Mouse (Mus musculus) heart, postnatal 0 days (tissue): ENCODE measurements at regions not wholly inside any gene's neighbourhood (a gene's known extent, or its start where the extent isn't known, plus 50 kb on each side); places are given as distances from the start of the nearest gene placed in this dataset.

Source experiments
- ATAC-seq: fragments of 200-750 bp; cut with Nextera tagmentation; 2 replicates; pipeline ENCODE4 v1.8.0; 2017; ENCODE audit warnings: low read depth, moderate number of reproducible peaks, moderate library complexity; ENCODE audit not compliant: insufficient read depth
- DNase-seq: peaks from one replicate; pipeline ENCODE4 v3.0.0-alpha.2; 2016; ENCODE audit warnings: low spot score
- H3K27ac ChIP-seq: fragments of 300-500 bp; sonication (generic); 2 replicates; pipeline ENCODE4 v1.5.1; 2014; ENCODE audit warnings: low read depth, mild to moderate bottlenecking
- H3K27me3 ChIP-seq: fragments of 300-500 bp; sonication (generic); 2 replicates; pipeline ENCODE4 v1.6.1; 2014; ENCODE audit warnings: low read length, mixed read lengths; ENCODE audit not compliant: control insufficient read depth, insufficient read depth
- H3K36me3 ChIP-seq: fragments of 300-500 bp; sonication (generic); replicated peaks from 2 replicates; pipeline ENCODE4 v1.6.1; 2014; ENCODE audit warnings: low read length, mixed read lengths; ENCODE audit not compliant: control insufficient read depth, insufficient read depth
- H3K4me1 ChIP-seq: fragments of 300-500 bp; sonication (generic); 2 replicates; pipeline ENCODE4 v1.6.1; 2014; ENCODE audit warnings: antibody characterized with exemption; ENCODE audit not compliant: control insufficient read depth, insufficient read depth
- H3K4me2 ChIP-seq: fragments of 300-500 bp; sonication (generic); 2 replicates; pipeline ENCODE4 v1.6.1; 2014; ENCODE audit warnings: low read depth, mild to moderate bottlenecking, low read length, moderate library complexity
- H3K4me3 ChIP-seq: fragments of 300-500 bp; sonication (generic); 2 replicates; pipeline ENCODE4 v1.5.1; 2014; ENCODE audit warnings: low read depth, low read length
- H3K9ac ChIP-seq: fragments of 300-500 bp; sonication (generic); replicated peaks from 2 replicates; pipeline ENCODE4 v1.6.1; 2014; ENCODE audit warnings: low read depth, low read length, mixed read lengths
- H3K9me3 ChIP-seq: fragments of 300-500 bp; sonication (generic); replicated peaks from 2 replicates; pipeline ENCODE4 v1.6.1; 2016; ENCODE audit warnings: low read length; ENCODE audit not compliant: control insufficient read depth
- CTCF ChIP-seq: IDR thresholded peaks from 2 replicates; pipeline ENCODE4 v1.5.1; 2016; ENCODE audit warnings: antibody characterized with exemption, control low read depth, low read depth
- EP300 ChIP-seq: IDR thresholded peaks from 2 replicates; pipeline ENCODE4 v1.6.1; 2016; ENCODE audit warnings: antibody characterized with exemption, low read depth
- WGBS: fragments of 180-500 bp; shearing (Covaris S2); extraction: QIAGEN DNeasy Blood & Tissue Kit; methylation state at CpG from one replicate; pipeline ENCODE4 v1.1.7; 2014; 5-methylcytosine and 5-hydroxymethylcytosine counted together

- H3K27me3 ChIP-seq, result no peaks in the 10 kb centered on the region
- no peak for ATAC-seq
- H3K36me3 ChIP-seq, result no peaks in the 10 kb centered on the region
- no peak overlapping the region for H3K4me3 ChIP-seq
- no peak overlapping the region for H3K27ac ChIP-seq
- no peak for TF ChIP-seq EP300
- no peak for TF ChIP-seq CTCF
- no peak overlapping the region for H3K9ac ChIP-seq
- no peaks in the 10 kb centered on the region for H3K9me3 ChIP-seq
- peaks cover 7% of the 10 kb centered on the region for H3K4me1 ChIP-seq
- 66% methylated on average over 5 of the region's 5 CpGs for WGBS
- no peak for DNase-seq
- H3K4me2 ChIP-seq, result no peak overlapping the region
Measured at GRCm38 (mm10) chr15:13276225-13276908, 102.9 kb upstream of the Cdh6 start.

- TF ChIP-seq EP300, result no peak
- TF ChIP-seq CTCF, result no peak
- DNase-seq, result no peak
- H3K4me1 ChIP-seq, result peaks cover 7% of the 10 kb centered on the region
Measured at GRCm38 (mm10) chr15:13275326-13275725, 101.9 kb upstream of the Cdh6 start.

GRCm38 (mm10) chr15:13274366-13275067 lies 101.0 kb upstream of the Cdh6 start:
- Histone ChIP-seq H3K4me3 (no peak overlapping the region), H3K4me1 (peaks cover 7% of the 10 kb centered on the region), H3K36me3 (no peaks in the 10 kb centered on the region), H3K27me3 (no peaks in the 10 kb centered on the region), H3K9me3 (no peaks in the 10 kb centered on the region), H3K4me2 (no peak overlapping the region), H3K27ac (no peak overlapping the region), H3K9ac (no peak overlapping the region)
- WGBS, result 85% methylated on average over 5 of the region's 5 CpGs
- DNase-seq, result no peak
- TF ChIP-seq EP300 (no peak), CTCF (no peak)
- no peak for ATAC-seq

More at GRCm38 (mm10) chr15:13275326-13275725, 101.9 kb upstream of the Cdh6 start:
- H3K36me3 ChIP-seq, result no peaks in the 10 kb centered on the region
- H3K27me3 ChIP-seq, result no peaks in the 10 kb centered on the region
- no peak overlapping the region for H3K27ac ChIP-seq
- no peaks in the 10 kb centered on the region for H3K9me3 ChIP-seq
- H3K4me3 ChIP-seq, result no peak overlapping the region
- H3K9ac ChIP-seq, result no peak overlapping the region
- no peak for ATAC-seq
- WGBS, result 23% methylated on average over 5 of the region's 5 CpGs
- H3K4me2 ChIP-seq, result no peak overlapping the region

- ATAC-seq, result no peak
- H3K4me3 ChIP-seq, result no peak overlapping the region
Measured at GRCm38 (mm10) chr15:13246053-13246696, 72.7 kb upstream of the Cdh6 start.

GRCm38 (mm10) chr15:13244306-13244705 lies 70.8 kb upstream of the Cdh6 start:
- no peak overlapping the region for H3K27ac ChIP-seq
- H3K4me2 ChIP-seq, result peak overlapping the region; percentile 54
- WGBS, result 11% methylated on average over 14 of the region's 14 CpGs
- H3K4me1 ChIP-seq, result no peaks in the 10 kb centered on the region
- H3K27me3 ChIP-seq, result no peaks in the 10 kb centered on the region
- no peaks in the 10 kb centered on the region for H3K36me3 ChIP-seq
- peak overlapping the region; percentile 26 for H3K4me3 ChIP-seq
- H3K9ac ChIP-seq, result no peak overlapping the region
- DNase-seq (peak; percentile 43), ATAC-seq (peak; percentile 76)
- TF ChIP-seq EP300, result no peak
- no peak for TF ChIP-seq CTCF
- no peaks in the 10 kb centered on the region for H3K9me3 ChIP-seq

More at GRCm38 (mm10) chr15:13246053-13246696, 72.7 kb upstream of the Cdh6 start:
- DNase-seq, result no peak
- no peak overlapping the region for H3K27ac ChIP-seq
- H3K9me3 ChIP-seq, result no peaks in the 10 kb centered on the region
- no peak overlapping the region for H3K4me2 ChIP-seq
- H3K36me3 ChIP-seq, result no peaks in the 10 kb centered on the region
- WGBS, result 87% methylated on average over 11 of the region's 11 CpGs
- H3K4me1 ChIP-seq, result no peaks in the 10 kb centered on the region
- no peaks in the 10 kb centered on the region for H3K27me3 ChIP-seq
- TF ChIP-seq EP300 (no peak), CTCF (no peak)
- no peak overlapping the region for H3K9ac ChIP-seq
